Mouse (Mus musculus) megakaryocyte, embryonic 14.5 days (primary cell): ENCODE data around the gene Wnt7b.

ENCODE experiments used
- FLI1 ChIP-seq: IDR thresholded peaks from 2 replicates; pipeline ENCODE4 v1.6.1; 2012; ENCODE audit warnings: low read length, inconsistent platforms, mixed read lengths
- GATA1 ChIP-seq: IDR thresholded peaks from 3 replicates; pipeline ENCODE4 v1.6.1; 2012; ENCODE audit warnings: mixed read lengths, low read length, inconsistent platforms, borderline replicate concordance

DNA sequence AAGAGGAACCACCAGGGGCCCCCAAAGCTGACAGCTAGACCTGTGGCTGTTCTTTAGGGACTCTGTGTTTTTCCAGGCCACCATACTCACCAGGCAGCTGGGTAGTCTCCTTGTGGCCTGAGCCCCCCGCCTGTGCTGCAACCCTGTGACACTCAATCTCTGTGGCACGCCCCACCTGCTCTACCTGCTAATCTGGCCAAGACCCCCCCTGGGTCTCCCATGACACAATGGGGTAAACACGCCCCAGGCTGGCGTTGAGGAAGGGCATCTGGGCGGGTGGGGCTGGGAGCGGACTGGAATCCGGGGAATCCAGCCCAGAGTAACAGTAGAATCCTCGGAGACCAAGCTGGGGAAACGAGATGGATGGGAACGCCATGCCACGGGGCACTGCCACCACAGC, 21.4 kb downstream of the Wnt7b start:
- TF ChIP-seq GATA1: no peak
- no peak for TF ChIP-seq FLI1
